Mouse (Mus musculus): ENCODE measurements around the gene Bmt2.

The Bmt2 gene

DNA sequence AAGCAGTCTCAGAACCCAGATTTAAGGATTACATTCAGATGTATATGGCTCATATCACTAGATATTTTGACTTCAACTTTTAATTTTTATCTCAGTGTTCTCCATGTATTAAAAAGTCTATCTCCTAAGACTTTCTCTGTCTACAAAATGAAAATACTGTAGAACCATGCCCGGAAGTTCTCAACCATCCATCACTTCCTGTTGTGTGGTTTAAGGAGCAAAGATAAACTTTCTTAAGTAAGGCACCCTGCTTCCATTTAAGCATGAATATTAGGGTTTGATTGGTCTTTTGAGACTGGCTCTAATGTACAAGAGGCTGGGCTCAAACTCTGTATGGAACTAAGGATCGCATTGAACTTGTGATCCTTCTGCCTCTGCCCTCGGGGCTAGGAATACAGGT is 63.2 kb downstream of the Bmt2 start:
- no peak for DNase-seq

- DNase-seq, result no peak
Measured at GRCm38 (mm10) chr6:13613671-13614070, 64.1 kb downstream of the Bmt2 start.

GRCm38 (mm10) chr6:13610869-13611268 is 66.9 kb downstream of the Bmt2 start:
- no peak for DNase-seq

DNA sequence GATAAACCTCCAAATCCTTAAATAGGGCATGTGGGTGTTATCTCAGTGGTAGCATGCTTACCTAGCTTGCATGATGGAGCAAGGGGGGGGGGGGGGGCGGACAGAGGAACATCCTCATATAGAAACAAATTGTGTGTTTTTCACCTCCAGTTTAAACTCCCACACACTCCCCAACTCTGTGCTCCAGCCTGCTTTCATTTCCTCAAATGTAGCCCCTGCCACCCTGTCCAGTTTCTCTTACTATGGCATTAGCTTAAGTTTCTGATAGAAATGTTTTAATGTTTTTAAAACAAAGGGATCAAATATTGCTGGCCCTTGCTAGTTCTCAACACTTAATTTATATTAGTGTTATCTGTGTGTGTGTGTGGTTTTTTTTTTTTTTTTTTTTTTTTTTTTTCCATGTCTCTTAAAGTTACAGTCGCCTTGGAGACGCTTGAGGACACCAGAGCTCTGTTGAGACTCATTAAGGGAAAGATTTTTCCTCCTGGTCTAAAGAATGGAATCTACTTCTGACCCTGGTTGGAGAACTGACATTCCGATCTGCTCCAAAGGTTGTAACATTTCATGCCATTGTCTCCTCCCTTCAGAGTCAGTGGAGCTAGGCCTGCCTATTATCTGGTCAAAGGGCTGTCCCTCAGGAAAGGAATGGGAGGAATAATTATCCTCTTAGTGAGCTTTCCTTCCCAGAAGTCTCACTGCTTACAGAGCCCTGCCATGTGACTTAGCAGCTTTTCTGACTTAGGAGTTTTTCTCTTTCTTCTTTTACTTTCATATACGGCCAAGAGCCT is 68.2 kb downstream of the Bmt2 start:
- DNase-seq, result no peak

DNA sequence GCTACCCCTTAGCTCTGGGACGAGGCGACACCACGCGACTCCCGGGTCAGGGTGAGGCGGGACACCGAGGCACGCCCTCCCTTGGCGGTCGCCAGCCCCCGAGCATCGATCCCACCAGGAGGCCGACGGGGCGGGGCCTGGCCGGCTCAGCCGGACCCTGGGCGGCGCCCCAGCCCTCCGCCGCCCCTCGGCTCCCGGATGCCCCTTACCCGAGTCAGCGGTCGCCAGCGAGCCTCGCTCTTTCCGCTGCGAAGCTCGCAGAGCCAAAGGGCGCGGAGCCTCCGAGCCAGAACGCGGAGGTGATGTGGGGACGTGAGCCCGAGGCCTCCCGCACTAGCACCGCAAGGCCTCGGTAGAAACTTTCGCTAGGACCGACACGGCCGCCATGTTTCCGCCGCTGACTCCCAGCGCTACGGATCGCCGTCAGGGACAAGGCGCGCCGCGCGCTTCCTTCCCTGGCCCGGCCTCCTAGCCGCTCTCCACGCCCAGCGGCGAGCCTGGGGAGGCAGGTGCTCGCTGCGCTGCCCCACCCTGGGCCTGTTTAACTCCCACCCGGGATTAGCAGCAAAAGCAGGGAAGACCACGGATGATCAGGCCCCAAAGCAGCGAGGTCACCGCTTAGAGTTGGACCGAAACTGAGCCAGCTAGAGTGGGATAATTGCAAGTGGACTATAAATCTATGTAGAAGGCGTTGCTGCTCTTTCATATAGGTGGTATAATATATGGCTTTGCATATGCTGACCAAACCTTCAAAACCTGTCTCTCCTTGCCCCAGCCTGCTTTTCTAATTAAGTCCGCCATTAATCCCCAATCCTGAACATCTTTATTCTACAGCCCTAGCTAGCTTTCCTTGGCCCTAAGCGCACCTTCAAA is 69.9 kb downstream of the Bmt2 start, which contains the start of gene Tmem168:
TSS of gene Tmem168 (minus strand) at position 480 of the 873 bp plus-strand sequence.
- peak; percentile 96 for DNase-seq

DNA sequence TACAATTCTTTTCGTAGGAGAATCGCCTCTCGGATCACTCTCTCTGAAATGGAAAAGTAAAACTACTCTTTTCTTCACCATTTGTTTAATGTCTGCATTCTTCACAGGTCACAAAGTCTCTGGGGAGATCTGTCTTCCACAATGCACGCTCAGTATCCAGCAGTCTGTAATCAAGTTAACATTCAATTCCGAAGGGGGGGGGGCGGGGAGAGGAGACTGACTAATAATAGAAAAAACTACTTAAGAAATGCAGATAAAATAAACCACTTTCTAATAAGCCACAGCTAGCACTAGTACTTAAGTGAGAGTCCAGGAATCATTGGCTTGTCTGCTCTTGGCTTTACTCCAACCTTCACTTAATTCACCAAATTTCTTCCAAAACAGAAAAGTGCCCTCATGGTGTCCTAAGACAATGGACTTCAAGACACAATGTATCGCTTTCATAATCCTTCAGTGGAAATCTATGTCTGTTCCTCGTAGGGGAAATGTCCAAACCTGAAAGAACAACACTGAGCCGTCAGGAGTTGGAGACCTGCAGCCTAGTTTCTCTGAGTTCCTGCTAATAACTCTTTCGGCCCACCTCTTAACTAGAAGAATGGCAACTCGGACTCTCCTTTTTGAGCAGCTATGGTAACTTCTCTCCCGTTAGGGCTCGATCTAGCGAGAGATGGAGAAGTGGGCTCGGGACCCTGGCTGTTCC is 70.7 kb downstream of the Bmt2 start:
- DNase-seq, result no peak

GRCm38 (mm10) chr6:13606394-13606793 is 71.4 kb downstream of the Bmt2 start:
- no peak for DNase-seq

- DNase-seq, result no peak
Measured at GRCm38 (mm10) chr6:13603134-13603533, 74.6 kb downstream of the Bmt2 start.

GRCm38 (mm10) chr6:13601587-13601986 is 76.2 kb downstream of the Bmt2 start:
- DNase-seq, result peak; percentile 26 to 36

- no peak for DNase-seq
Measured at GRCm38 (mm10) chr6:13598239-13598923, 79.4 kb downstream of the Bmt2 start.

- DNase-seq, result no peak
Measured at GRCm38 (mm10) chr6:13592729-13593345, 84.9 kb downstream of the Bmt2 start.

DNA sequence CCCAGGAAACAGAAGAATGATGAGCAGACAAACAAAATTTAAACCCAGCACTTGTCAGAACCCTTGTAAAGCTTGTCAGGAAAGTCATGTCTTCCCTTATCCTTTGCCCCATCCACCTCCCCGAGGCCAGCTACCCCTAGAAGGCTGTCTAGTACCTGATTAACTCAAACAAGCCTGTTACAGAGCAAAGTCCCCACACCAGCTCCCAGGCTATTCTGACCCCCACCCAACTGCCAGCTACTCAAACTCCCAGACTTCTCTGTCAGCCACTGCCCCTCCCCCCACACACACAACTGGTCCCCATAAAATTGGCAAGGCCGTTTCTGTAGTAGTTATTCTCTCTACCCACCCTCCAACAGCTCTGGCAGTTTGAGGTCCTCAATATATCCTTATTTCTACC is 91.2 kb downstream of the Bmt2 start:
- no peak for DNase-seq

DNA sequence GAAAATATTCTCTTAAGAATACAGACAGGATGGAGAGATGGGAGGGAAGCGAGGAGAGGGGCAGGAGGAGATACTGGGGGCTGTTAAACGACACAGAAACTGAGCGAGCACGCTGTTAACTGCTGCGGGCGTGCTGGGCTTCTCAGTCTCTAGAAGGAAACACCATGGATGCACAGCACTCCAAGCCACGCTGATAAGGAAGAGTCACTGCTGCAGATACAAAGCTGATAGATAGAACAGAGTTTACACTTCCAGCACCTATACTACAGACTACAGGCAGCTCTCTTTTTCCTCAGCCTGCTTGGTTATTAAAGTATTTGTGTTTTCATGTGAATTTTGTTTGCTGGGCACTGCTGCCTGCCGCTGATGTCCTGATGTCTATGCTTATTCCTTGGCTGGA is 91.6 kb downstream of the Bmt2 start:
- no peak for DNase-seq

DNA sequence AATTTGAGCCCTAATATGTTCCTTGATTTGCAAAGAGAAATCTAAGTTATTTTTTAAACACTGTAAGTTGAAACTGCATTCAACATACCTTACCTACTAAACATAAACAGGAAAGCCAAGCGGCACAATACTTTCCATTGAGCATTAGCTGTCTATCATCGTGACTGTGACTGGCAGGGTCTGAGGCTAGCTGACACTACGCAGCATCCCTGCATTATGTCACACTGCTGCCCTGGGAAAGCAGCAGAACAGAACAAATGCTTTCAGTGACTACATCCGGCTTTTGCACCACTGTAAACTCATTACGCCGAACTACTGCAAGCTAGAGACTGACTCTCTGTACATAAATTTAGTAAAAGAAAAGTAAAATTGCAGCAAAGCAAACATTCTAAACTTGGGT is 93.0 kb downstream of the Bmt2 start:
- DNase-seq, result no peak

DNA sequence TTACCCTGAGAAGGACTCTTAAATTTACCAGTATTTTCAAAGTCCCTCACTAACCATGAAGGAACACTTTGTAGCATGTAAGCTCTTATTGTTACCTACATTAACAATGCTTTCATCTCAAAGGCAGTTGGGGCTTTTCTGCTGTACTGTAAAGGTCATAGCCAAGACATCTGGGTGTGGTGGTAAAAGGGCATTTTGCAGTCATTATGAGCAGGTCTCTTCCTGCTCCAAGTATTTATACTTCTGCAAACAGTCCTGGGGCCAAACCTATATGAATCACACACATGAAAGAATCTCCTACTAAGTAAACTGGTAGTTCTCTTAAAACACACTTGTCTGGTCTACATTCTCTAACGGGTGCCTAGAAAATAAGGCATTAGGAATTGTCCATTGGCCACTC is 95.7 kb downstream of the Bmt2 start:
- no peak for DNase-seq
